Mouse (Mus musculus) activated CD4-positive, CD25-positive, alpha-beta regulatory T cell (primary cell): ENCODE data around the gene Cdc42ep1. TPM values are rescaled to one million over a fixed set of nuclear protein-coding genes. Genes with fewer than 3 reads are reported as not detected.

Experiments
- polyA plus RNA-seq, 2 experiments: library from polyadenylated mRNA; unstranded; fragments of 100-300 nt; shearing (Covaris generic); gene quantifications; one replicate each; pipeline ENCODE4 v1.2.1; 2017

The Cdc42ep1 gene
- under 1 TPM; 0.14 to 0.18 TPM for polyA plus RNA-seq

GRCm38 (mm10) chr15:78842371-78843163, at the start of gene Cdc42ep1:
Gene Cdc42ep1 (plus strand): TSS chr15:78842624.

GRCm38 (mm10) chr15:78802776-78803391, 39.5 kb upstream of the Cdc42ep1 start, which contains the start of gene Card10:
Gene Card10 (minus strand): TSS chr15:78803042.

GRCm38 (mm10) chr15:78855303-78855965, 13.0 kb downstream of the Cdc42ep1 start, which contains the start of gene Lgals2:
Gene Lgals2 (minus strand): TSS chr15:78855529.

GRCm38 (mm10) chr15:78876991-78877809, 34.8 kb downstream of the Cdc42ep1 start, which contains the start of gene Gga1:
Gene Gga1 (plus strand): TSS chr15:78877190.

GRCm38 (mm10) chr15:78899409-78899739, 57.0 kb downstream of the Cdc42ep1 start, which contains the start of gene Gm49510:
Gene Gm49510 (plus strand): TSS chr15:78899667.

GRCm38 (mm10) chr15:78899740-78900584, 57.5 kb downstream of the Cdc42ep1 start, which contains the start of gene Sh3bp1:
Gene Sh3bp1 (plus strand): TSS chr15:78899768.

Other genes starting within 250 kb of the Cdc42ep1 start
- gene Cyth4, start 245.6 kb upstream of the Cdc42ep1 start, polyA plus RNA-seq = 100 to 1,000 TPM; 175 to 342 TPM
- gene Elfn2, start 123.9 kb upstream of the Cdc42ep1 start, polyA plus RNA-seq = under 1 TPM in 1 of 2 experiments, not detected in 1; 0.02 TPM
- 100 to 1,000 TPM in 1 of 2 experiments, 10 to 100 TPM in 1; 74.5 to 116 TPM for gene Mfng, start 69.1 kb upstream of the Cdc42ep1 start, polyA plus RNA-seq
- under 1 TPM in 1 of 2 experiments, not detected in 1; 0.19 TPM for gene Card10, start 39.6 kb upstream of the Cdc42ep1 start, polyA plus RNA-seq
- gene Lgals2, start 12.9 kb downstream of the Cdc42ep1 start, polyA plus RNA-seq = not detected
- 10 to 100 TPM; 43.5 to 61.3 TPM for gene Gga1, start 34.6 kb downstream of the Cdc42ep1 start, polyA plus RNA-seq
- gene Gm49510, start 57.0 kb downstream of the Cdc42ep1 start, polyA plus RNA-seq = under 1 TPM; 0.68 to 0.75 TPM
- gene Sh3bp1, start 57.1 kb downstream of the Cdc42ep1 start, polyA plus RNA-seq = 100 to 1,000 TPM; 165 to 207 TPM
- 10 to 100 TPM; 16.6 to 18.3 TPM for gene Pdxp, start 71.3 kb downstream of the Cdc42ep1 start, polyA plus RNA-seq
- gene Lgals1, start 84.1 kb downstream of the Cdc42ep1 start, polyA plus RNA-seq = 1,000 to 10,000 TPM in 1 of 2 experiments, 100 to 1,000 TPM in 1; 544 to 1,308 TPM
- gene Nol12, start 92.3 kb downstream of the Cdc42ep1 start, polyA plus RNA-seq = 10 to 100 TPM; 49.9 to 50.4 TPM
- 10 to 100 TPM; 54.7 to 95.1 TPM for gene Triobp, start 105.1 kb downstream of the Cdc42ep1 start, polyA plus RNA-seq
- 100 to 1,000 TPM; 106 to 152 TPM for gene H1f0, start 185.8 kb downstream of the Cdc42ep1 start, polyA plus RNA-seq
- under 1 TPM; 0.42 to 0.47 TPM for gene Galr3, start 199.3 kb downstream of the Cdc42ep1 start, polyA plus RNA-seq
- 10 to 100 TPM; 48.6 to 53.3 TPM for gene Ankrd54, start 220.3 kb downstream of the Cdc42ep1 start, polyA plus RNA-seq
- 100 to 1,000 TPM; 160 to 185 TPM for gene Eif3l, start 232.6 kb downstream of the Cdc42ep1 start, polyA plus RNA-seq